Mouse (Mus musculus): Measurements from ENCODE around the gene P2rx7. TPM values are rescaled to one million over a fixed set of nuclear protein-coding genes. Genes with fewer than 3 reads are reported as not detected.

P2rx7 gene
- total and polyA plus RNA-seq, 2 experiments from 2014 or later: 3.6 to 7.3 TPM

DNA sequence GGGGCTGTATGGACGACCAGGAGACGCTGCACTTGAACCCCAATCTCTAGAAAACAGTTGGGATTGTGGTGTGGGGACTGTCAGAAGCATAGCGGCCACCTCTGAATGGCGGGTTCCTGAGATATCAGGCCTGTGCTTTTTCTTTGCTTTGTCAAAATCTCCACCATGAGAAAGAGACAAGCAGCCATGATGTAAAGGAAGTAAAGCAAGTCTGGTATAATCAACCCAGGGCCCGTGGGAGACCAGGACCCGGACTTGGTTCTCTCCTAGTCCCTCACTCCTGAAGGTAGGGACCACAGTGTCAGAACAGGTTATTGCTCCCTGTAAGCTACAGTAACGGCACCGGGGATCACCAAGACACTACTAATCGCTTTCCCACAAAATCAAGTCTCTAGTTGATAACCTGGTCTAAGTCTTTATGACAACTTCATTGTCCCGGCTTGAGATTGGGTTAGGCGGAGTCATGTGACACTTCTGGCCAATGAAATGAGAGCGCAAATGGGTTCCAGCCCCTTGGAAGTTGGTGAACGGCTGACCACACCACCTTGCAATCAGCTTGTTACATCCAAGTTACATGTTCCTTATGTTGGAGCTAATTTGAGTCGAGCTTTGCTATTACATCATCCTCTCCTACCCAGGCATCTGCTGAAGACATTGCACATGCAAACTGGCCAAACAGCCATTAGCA lies 18.0 kb upstream of the P2rx7 start:
- no peaks in the 10 kb centered on the region for H3K9me3 ChIP-seq (ENCODE audit: low read length)
- H3K9ac ChIP-seq (replicated peaks; ENCODE audit: low read length, poor library complexity, severe bottlenecking): no peak overlapping the region
- 90% methylated on average over 14 of the region's 14 CpGs for WGBS
- no peaks in the 10 kb centered on the region for H3K27me3 ChIP-seq (ENCODE audit: insufficient read depth, low read length)
- no peak overlapping the region for H3K27ac ChIP-seq (ENCODE audit: low read depth, low read length)
- H3K36me3 ChIP-seq (ENCODE audit: insufficient read depth, low read length): no peaks in the 10 kb centered on the region
- TF ChIP-seq CTCF (IDR thresholded peaks at IDR 0.05): no peak
- no peaks in the 10 kb centered on the region for H3K4me1 ChIP-seq (ENCODE audit: insufficient read depth, low read length)
- no peak for ATAC-seq (ENCODE audit: low FRiP score)
- no peak overlapping the region for H3K4me2 ChIP-seq (ENCODE audit: low read depth, low read length, poor library complexity, severe bottlenecking)
- no peak overlapping the region for H3K4me3 ChIP-seq (ENCODE audit: low read depth, low read length)
- no peak for DNase-seq (ENCODE audit: low spot score)

DNA sequence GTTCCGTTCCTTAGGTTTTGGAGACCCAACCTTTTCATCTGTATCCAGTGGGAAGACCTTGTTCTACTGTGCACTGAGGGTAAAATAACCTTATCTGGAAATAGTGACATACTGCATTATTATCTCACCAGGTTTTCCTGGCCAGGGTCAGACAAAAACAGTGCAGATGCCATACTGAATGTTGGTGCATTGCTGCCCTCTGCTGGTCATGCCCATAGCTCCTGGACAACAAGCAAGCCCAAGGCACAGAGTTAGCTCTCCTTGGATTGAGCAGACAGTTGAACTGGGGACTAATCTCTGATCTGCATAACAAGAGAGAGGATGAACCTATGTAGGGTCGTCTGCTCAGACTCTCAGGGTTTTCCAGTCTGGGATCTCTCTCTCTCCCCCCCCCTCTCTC lies 16.5 kb upstream of the P2rx7 start:
- Histone ChIP-seq H3K4me1 (ENCODE audit: insufficient read depth, low read length) (no peaks in the 10 kb centered on the region), H3K27me3 (ENCODE audit: insufficient read depth, low read length) (no peaks in the 10 kb centered on the region), H3K9ac (replicated peaks; ENCODE audit: low read length, poor library complexity, severe bottlenecking) (no peak overlapping the region), H3K36me3 (ENCODE audit: insufficient read depth, low read length) (no peaks in the 10 kb centered on the region), H3K4me3 (ENCODE audit: low read depth, low read length) (no peak overlapping the region), H3K4me2 (ENCODE audit: low read depth, low read length, poor library complexity, severe bottlenecking) (no peak overlapping the region), H3K27ac (ENCODE audit: low read depth, low read length) (no peak overlapping the region), H3K9me3 (ENCODE audit: low read length) (no peaks in the 10 kb centered on the region)
- WGBS: 41% methylated on average over 2 of the region's 2 CpGs
- DNase-seq (ENCODE audit: low spot score) (peak; percentile 91), ATAC-seq (ENCODE audit: low FRiP score) (0 out of 2 replicates have a peak, but pooled peaks have one; percentile 54)
- peak; percentile 99 for TF ChIP-seq CTCF (IDR thresholded peaks at IDR 0.05)

- no peak overlapping the region for H3K9ac ChIP-seq (replicated peaks; ENCODE audit: low read length, poor library complexity, severe bottlenecking)
- no peaks in the 10 kb centered on the region for H3K27me3 ChIP-seq (ENCODE audit: insufficient read depth, low read length)
- H3K4me3 ChIP-seq (ENCODE audit: low read depth, low read length): no peak overlapping the region
- DNase-seq (ENCODE audit: low spot score): no peak
- H3K9me3 ChIP-seq (ENCODE audit: low read length): no peaks in the 10 kb centered on the region
- ATAC-seq (ENCODE audit: low FRiP score): no peak
- WGBS: 82% methylated on average over 8 of the region's 8 CpGs
- TF ChIP-seq CTCF (IDR thresholded peaks at IDR 0.05): no peak
- no peak overlapping the region for H3K27ac ChIP-seq (ENCODE audit: low read depth, low read length)
- H3K4me2 ChIP-seq (ENCODE audit: low read depth, low read length, poor library complexity, severe bottlenecking): no peak overlapping the region
- no peaks in the 10 kb centered on the region for H3K36me3 ChIP-seq (ENCODE audit: insufficient read depth, low read length)
- peaks cover 2% of the 10 kb centered on the region; the same call in 1 of the 2 replicates for H3K4me1 ChIP-seq (ENCODE audit: insufficient read depth, low read length)
Measured at GRCm38 (mm10) chr5:122635228-122635627, 8.5 kb upstream of the P2rx7 start.

DNA sequence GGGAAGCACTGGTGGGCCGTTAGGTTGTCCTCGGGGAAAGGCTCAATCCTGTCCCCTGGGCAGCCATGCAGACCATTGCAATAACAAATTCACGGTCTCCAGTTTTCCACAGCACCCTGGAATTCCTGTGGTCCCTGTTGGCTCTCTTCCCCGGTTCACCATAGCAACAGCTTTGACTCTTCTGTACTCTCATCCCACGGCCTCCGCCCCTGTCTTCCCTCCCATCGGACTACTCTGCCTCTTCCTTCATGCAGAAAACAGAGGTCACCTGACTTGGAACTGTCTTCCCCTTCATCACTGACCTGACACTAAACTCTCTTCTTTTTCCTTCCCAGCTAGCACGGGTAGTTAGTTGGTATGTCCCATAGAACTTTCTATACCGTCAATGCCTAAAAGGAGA lies 7.4 kb upstream of the P2rx7 start:
- WGBS: 52% methylated on average over 9 of the region's 9 CpGs
- H3K36me3 ChIP-seq (ENCODE audit: insufficient read depth, low read length): no peaks in the 10 kb centered on the region
- no peak for ATAC-seq (ENCODE audit: low FRiP score)

DNA sequence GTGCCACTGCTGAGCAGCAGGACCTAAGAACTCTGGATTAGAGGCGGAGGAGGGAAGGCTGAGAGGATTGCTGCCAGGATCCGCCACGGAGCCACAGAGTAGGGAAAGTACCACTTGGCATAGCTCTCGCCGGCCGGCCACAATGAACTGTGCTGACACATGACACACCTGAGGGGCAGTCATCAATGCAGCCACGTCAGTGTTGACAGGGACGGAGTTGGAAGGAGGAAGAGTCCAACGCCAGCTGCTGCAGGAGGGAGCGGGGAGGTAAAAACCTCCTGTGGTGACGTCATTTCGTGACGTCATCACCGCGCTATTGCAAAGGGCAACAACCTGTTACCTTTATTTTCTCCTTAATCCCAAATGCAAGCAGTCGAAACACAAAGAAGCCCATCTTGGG lies 6.8 kb upstream of the P2rx7 start:
- 0 out of 2 replicates have a peak overlapping the region, but pooled peaks have one; percentile 29 for H3K9ac ChIP-seq (replicated peaks; ENCODE audit: low read length, poor library complexity, severe bottlenecking)
- ATAC-seq (ENCODE audit: low FRiP score): no peak
- DNase-seq (ENCODE audit: low spot score): no peak
- no peak overlapping the region for H3K27ac ChIP-seq (ENCODE audit: low read depth, low read length)
- no peak for TF ChIP-seq CTCF (IDR thresholded peaks at IDR 0.05)
- no peaks in the 10 kb centered on the region for H3K9me3 ChIP-seq (ENCODE audit: low read length)
- H3K4me1 ChIP-seq (ENCODE audit: insufficient read depth, low read length): peaks cover 2% of the 10 kb centered on the region; the same call in 1 of the 2 replicates
- H3K4me3 ChIP-seq (ENCODE audit: low read depth, low read length): peak overlapping the region; percentile 18
- peak overlapping the region; percentile 41 for H3K4me2 ChIP-seq (ENCODE audit: low read depth, low read length, poor library complexity, severe bottlenecking)
- no peaks in the 10 kb centered on the region for H3K27me3 ChIP-seq (ENCODE audit: insufficient read depth, low read length)
- WGBS: 40% methylated on average over 16 of the region's 16 CpGs
- H3K36me3 ChIP-seq (ENCODE audit: insufficient read depth, low read length): no peaks in the 10 kb centered on the region

More for the DNA sequence above, 7.4 kb upstream of the P2rx7 start:
- Histone ChIP-seq H3K27me3 (ENCODE audit: insufficient read depth, low read length) (no peaks in the 10 kb centered on the region), H3K4me3 (ENCODE audit: low read depth, low read length) (no peak overlapping the region), H3K9me3 (ENCODE audit: low read length) (no peaks in the 10 kb centered on the region), H3K9ac (replicated peaks; ENCODE audit: low read length, poor library complexity, severe bottlenecking) (no peak overlapping the region), H3K4me1 (ENCODE audit: insufficient read depth, low read length) (peaks cover 2% of the 10 kb centered on the region; the same call in 1 of the 2 replicates), H3K27ac (ENCODE audit: low read depth, low read length) (no peak overlapping the region), H3K4me2 (ENCODE audit: low read depth, low read length, poor library complexity, severe bottlenecking) (no peak overlapping the region)
- DNase-seq (ENCODE audit: low spot score): peak; percentile 38
- TF ChIP-seq CTCF (IDR thresholded peaks at IDR 0.05): no peak

DNA sequence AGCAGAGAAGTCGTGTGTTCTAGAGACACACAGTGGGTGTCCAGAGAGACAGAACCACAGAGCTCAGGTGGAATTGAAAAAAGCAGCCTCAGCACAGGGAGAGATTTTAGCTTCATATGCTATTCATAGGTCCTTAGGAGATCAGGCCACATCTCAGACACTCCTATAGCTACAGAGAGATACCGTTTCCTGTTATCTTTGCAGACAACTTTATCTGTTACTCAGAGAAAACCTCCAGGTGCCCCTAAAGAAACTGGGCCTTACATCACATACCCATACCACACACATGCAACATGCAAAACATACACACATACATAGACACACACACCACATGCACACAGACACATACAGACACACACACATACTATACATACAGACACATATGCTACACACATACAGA lies 5.4 kb upstream of the P2rx7 start:
- ATAC-seq (ENCODE audit: low FRiP score) (no peak), DNase-seq (ENCODE audit: low spot score) (no peak)
- no peaks in the 10 kb centered on the region for H3K27me3 ChIP-seq (ENCODE audit: insufficient read depth, low read length)
- H3K36me3 ChIP-seq (ENCODE audit: insufficient read depth, low read length): no peaks in the 10 kb centered on the region
- H3K4me1 ChIP-seq (ENCODE audit: insufficient read depth, low read length): peaks cover 2% of the 10 kb centered on the region; the same call in 1 of the 2 replicates
- H3K4me3 ChIP-seq (ENCODE audit: low read depth, low read length): no peak overlapping the region
- no peak overlapping the region for H3K4me2 ChIP-seq (ENCODE audit: low read depth, low read length, poor library complexity, severe bottlenecking)
- 74% methylated on average over 2 of the region's 2 CpGs for WGBS
- H3K9ac ChIP-seq (replicated peaks; ENCODE audit: low read length, poor library complexity, severe bottlenecking): no peak overlapping the region
- H3K27ac ChIP-seq (ENCODE audit: low read depth, low read length): no peak overlapping the region
- TF ChIP-seq CTCF (IDR thresholded peaks at IDR 0.05): no peak
- H3K9me3 ChIP-seq (ENCODE audit: low read length): no peaks in the 10 kb centered on the region

Data from midbrain, postnatal 0 days (tissue).